Mouse (Mus musculus) layer of hippocampus, postnatal 36 days (tissue): ENCODE data around the gene Adgb. TPM values are rescaled to one million over a fixed set of nuclear protein-coding genes. Genes with fewer than 3 reads are reported as not detected.
"Not testable (repeated sequence)": the region's sequence is repeated elsewhere in the genome, so short reads cannot be mapped to it uniquely, and the experiment has no call there.

ENCODE experiments used
- DNase-seq, 2 experiments: peaks; one replicate each; pipeline ENCODE4 v3.0.0; 2022
- total RNA-seq, 2 experiments: library from RNA; stranded (reverse); gene quantifications; 2 replicates each; pipeline ENCODE4 v1.2.3; 2021

The Adgb gene
- under 1 TPM; 0.40 to 0.56 TPM for total RNA-seq

GRCm38 (mm10) chr10:10471961-10472610 is at the start of gene Adgb:
Gene Adgb, minus strand, starts transcription at chr10:10472326.
- DNase-seq = peak; percentile 44 to 68

- no peak for DNase-seq
Observed at GRCm38 (mm10) chr10:10480139-10480538, 8.0 kb upstream of the Adgb start.

DNA sequence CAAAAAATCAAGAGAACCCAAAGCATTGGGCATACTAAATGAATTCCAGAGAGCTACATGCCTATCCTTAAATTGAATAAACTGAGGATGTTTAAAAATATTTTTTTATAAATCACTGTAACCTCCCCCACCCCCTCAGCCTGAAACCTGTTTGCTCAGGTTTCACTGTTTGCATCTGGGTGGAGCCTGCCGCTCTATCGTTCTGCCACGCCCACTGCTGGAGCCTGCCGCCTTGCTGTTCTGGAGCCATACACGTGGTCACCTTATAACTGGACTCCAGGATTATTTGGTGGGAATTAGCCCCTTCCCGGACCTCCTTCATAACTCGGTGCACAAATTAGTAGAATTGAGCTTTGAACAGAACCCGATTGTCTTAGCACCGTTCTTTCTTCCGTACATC is 5.3 kb upstream of the Adgb start:
- not testable (repeated sequence) for DNase-seq

- no peak for DNase-seq
Observed at GRCm38 (mm10) chr10:10476956-10477355, 4.8 kb upstream of the Adgb start.

DNA sequence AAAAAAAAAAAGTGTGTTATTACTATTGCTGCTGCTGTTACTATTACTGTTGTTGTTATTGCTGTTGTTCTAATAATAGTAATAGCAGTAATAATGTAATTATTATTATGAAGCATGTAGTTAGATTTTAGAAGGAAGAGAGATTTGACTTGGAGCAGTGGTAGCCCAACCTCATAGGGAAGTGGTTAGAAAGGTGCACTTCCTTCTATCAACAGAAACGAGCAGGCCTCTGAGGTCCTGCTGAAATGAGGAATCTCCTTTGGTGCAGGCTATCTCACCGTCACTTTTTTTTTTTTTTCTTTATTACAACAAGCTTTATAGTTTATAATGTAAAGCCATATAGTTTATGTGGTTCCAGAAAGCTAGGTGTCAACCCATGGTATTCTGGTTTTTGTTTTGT is 4.4 kb upstream of the Adgb start:
- no peak for DNase-seq

GRCm38 (mm10) chr10:10468699-10469547 is 3.2 kb downstream of the Adgb start:
- DNase-seq = peak; percentile 21 to 24

DNA sequence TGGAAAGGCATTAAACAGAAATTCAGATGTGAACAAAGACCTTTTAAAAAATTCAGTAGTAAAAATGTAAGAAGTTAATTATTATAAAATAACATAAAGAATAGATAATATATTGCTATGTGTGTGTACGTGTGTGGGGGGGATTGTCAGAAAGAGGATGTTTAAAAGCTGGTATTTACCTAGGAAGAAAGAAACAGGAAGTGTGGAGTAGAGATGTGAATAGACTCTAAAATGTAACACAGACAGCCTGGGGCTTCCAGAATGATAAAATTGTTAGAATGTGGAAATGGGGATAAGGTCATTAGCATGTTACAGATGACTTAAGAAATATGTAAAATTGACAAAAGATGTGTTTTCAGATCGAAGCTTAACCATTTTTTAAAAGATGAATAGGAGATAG is 12.0 kb downstream of the Adgb start:
- no peak for DNase-seq

DNA sequence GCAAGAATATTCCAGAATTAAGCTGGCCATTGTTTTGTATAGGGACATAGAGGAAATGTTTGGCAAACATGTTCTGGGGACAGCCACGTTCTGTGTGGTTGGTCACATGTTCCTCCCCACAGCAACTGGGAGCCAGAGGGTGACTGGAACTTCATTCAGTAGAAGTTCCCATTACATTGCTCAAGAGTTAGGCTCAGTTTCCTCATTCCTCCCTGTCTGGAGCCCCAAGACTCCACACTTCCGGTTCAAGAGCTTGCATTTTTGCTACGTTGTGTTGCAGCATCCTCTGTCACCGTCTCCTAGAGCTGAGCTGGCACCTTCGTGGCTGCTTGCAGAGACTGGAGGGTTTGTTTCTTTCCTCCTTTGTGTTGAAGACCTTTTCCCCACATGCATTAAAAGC is 15.1 kb downstream of the Adgb start:
- no peak for DNase-seq

DNA sequence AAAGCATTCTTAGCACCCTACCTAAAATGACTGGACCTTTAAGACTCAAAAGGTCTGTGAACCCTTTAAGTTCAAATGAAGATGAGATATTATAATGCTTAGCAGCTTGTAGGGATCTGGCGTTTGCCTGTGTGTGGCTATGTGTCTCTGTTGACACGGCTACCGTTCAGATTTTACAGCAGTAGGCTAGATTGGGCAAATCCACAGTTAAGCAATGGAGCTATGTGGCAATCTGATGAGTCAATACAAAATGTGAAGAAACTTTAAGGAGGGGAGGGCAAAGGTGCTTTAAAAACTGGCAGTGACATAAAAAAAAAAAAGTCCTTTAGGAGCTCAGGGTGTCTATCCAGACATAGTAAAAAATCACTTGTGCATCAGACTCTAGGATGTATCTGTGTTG is 23.1 kb downstream of the Adgb start:
- DNase-seq = no peak

- no peak for DNase-seq
Observed at GRCm38 (mm10) chr10:10444841-10445466, 27.2 kb downstream of the Adgb start.

- no peak for DNase-seq
Observed at GRCm38 (mm10) chr10:10443558-10443957, 28.6 kb downstream of the Adgb start.

GRCm38 (mm10) chr10:10435014-10435413 is 37.1 kb downstream of the Adgb start:
- DNase-seq = no peak

DNA sequence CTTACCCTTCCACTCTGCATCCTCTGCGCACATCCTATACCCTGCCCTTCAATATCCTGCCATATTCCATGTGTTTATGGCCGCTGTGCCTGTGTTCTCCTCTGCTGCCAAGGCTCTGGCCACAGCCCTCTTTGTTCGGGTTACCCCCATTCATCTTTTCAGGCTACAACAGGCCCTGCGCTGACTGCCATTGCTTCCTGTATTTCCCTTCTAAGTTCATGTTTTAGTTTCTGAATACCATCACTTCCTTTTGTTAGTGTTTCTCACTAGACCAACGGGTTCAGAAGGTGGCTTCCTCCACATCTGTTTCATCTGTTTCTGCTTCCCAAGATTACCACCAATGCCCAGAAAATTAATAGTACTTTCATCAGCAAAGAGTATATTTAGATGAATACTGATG is 42.5 kb downstream of the Adgb start:
- no peak for DNase-seq

GRCm38 (mm10) chr10:10429032-10429431 is 43.1 kb downstream of the Adgb start:
- no peak for DNase-seq

GRCm38 (mm10) chr10:10424383-10424782 is 47.7 kb downstream of the Adgb start:
- DNase-seq = no peak

GRCm38 (mm10) chr10:10411046-10411445 is 61.1 kb downstream of the Adgb start:
- DNase-seq = no peak

DNA sequence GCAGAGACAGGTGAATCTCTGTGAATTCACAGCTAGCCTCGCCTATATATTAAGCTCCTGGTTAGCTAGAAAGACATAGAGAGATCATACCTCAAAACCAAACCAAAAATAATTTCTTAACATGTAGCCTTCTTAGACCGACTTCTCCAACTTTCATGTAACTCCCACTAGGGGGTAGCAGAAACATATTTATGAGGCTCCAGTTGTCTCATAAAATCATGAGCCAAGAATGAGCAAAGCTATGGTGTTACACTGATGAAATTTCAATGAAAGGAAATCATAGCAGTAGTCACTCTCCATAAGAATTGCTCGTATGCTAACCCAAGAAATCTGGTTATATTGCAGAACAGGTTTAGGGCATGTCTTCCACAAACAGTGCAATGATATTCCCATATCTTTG is 64.0 kb downstream of the Adgb start:
- no peak for DNase-seq

DNA sequence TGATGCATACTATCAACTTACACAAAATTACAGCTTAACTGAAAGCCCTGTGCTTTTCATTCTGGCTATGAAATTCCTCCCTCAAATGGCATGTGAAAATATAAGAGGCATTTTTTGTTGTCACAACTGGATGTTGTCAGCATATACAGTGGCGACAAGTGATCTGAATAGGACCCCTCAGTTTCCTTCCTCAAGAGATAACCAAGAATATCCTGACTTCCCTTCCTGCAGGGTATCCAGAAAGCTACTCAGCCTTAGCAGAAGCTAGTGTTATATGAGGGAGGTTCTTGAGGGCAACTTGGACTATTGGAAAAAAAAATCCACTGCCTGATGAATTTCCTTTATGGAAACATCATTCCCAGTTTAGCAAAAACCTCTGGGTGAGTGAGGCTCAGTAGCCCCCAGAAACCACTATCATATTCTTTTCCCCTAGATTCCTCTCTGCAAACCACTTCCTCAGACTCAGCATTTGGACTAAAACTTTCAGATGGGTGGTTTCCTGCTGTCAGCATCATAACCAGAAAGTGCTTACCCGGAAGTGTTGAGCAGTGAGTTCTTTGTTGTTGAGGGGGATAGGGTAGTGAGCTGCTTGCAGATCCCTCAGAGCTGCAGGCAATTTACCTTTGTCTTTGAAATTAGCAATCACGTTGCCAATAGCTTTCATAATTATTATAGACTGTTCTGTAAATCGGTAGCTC is 76.2 kb downstream of the Adgb start:
- no peak for DNase-seq

DNA sequence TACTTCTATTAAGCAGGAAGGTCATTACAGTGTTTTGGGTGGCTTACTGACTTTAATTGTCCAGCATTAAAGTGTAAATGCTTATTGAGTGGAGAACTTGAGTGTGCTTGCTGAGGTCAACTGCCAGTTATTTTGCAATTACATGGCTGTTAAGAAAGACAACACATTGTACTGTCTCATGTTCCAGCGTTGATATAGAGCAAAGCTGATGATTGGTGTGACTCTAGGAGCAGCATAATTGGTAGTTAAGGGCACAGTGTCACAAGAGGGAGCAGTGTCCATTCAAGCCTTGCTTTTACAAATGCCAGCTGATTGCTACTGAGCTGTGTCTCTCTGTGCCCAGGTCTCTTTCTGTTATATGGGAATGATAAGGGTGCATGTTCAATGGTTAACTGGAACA is 97.5 kb downstream of the Adgb start:
- DNase-seq = no peak

- DNase-seq = no peak
Observed at GRCm38 (mm10) chr10:10364025-10364424, 108.1 kb downstream of the Adgb start.

DNA sequence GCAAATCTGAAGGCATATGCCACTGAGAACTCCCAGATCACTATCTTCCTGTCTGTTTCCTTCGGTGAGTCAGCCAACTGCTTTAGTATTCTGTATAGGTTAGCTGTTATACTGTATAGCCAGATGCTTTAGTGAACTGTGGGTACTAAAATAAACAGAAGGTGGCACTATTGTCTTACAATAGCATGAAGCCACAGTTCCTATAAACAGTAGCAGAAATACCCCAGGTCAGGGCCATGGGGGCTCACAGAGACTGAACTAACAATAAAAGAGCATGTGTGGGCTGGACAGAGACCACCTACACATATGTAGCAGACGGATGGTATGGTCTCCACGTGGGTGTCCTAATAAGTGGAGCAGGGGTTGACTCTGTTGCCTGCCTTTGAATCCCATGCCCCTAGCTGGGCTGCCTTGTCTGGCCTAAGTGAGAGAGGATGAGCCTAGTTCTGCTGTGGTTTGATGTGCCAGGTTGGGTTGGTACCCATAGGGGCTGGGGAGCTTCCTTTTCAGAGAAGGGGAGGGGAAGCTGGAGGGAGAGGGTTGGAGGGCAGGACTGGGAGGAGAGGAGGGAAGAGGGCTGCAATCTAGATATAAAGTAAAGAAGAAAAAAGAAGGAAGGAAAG is 116.4 kb downstream of the Adgb start:
- peak in 1 of 2 experiments; percentile 7 for DNase-seq

DNA sequence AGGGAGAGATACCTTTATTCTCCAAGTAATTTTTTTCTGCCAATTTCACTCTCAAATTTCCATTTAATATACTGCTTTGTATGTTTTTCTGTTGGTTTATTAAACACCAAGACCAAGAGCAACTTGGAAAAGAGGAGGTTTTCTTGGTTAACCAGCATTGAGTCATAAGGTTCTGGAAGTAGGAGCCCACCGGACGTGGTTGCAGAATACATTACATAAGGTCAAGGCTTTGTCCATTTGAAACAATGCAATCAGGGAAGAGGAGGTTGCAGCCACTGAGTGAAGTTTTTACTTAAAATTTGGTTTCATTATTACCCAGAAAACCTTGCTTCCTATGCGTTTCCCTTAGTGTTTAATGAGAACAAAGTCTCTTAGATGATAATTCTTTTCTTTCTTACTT is 119.9 kb downstream of the Adgb start:
- no peak for DNase-seq
